ENCODE assay signal across 8 mouse cellular contexts in the genomic region with DNA sequence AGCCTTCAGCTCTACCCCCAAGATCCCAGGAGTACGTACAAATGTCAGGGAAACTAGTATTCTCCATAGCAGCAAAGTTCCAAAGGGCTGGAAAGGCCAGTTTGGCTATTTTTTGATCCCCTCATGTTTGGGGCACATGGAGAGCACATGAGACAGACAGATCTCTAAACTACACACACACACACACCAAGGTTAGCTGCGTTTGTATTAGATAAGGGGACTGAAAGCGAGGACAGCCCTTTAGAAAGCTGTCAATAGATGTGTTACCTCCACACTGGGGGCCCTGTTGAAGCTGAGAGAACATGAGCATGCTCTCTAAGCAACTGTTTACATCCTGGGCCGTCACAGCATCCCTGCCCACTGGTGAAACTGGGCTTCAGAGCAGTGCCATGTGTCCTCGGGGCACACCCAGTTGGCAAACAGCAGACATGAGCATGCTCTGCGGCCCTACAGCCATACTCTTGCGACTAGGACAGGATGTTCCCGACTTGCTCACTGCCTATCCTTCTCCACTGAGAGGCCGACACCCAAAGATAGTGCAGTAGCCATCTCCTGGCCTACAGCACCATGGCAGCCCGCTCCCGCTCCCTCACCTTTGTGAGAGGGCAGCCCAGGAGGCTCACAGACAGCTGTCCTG. TPM values are rescaled to one million over a fixed set of nuclear protein-coding genes. Genes with fewer than 3 reads are reported as not detected.
DNase-seq lines count a peak whose midpoint lies in the region; ATAC-seq and TF ChIP-seq lines count a peak whose summit lies in the region.

No protein-coding gene starts in this region.

- no peaks in the 10 kb centered on the region for H3K9me3 ChIP-seq in embryonic facial prominence, embryonic 12.5 days
- H3K9me3 ChIP-seq in hindbrain, postnatal 0 days (ENCODE audit: low read length), result no peaks in the 10 kb centered on the region

- WGBS in embryonic facial prominence, embryonic 12.5 days, result 80% methylated on average over 11 of the region's 11 CpGs
- WGBS in hindbrain, postnatal 0 days, result 79% methylated on average over 11 of the region's 11 CpGs

- no peaks in the 10 kb centered on the region for H3K27me3 ChIP-seq in embryonic facial prominence, embryonic 12.5 days
- H3K27me3 ChIP-seq in hindbrain, postnatal 0 days (ENCODE audit: insufficient read depth, low read length), result no peaks in the 10 kb centered on the region

- H3K4me2 ChIP-seq in embryonic facial prominence, embryonic 12.5 days (replicated peaks), result no peak overlapping the region
- H3K4me2 ChIP-seq in hindbrain, postnatal 0 days (ENCODE audit: low read depth, low read length), result no peak overlapping the region

- H3K4me3 ChIP-seq in layer of hippocampus, adult 2 months, result no peak overlapping the region
- H3K4me3 ChIP-seq in embryonic facial prominence, embryonic 12.5 days, result no peak overlapping the region
- no peak overlapping the region for H3K4me3 ChIP-seq in hindbrain, postnatal 0 days (ENCODE audit: low read length)

- no peak for TF ChIP-seq CTCF in layer of hippocampus, adult 2 months (conservative IDR thresholded peaks at IDR 0.05)
- TF ChIP-seq CTCF in hindbrain, postnatal 0 days (IDR thresholded peaks at IDR 0.05; ENCODE audit: low read depth), result no peak

- no peak for ATAC-seq in embryonic facial prominence, embryonic 12.5 days (ENCODE audit: insufficient number of reproducible peaks, insufficient read depth, low FRiP score, low TSS enrichment)
- ATAC-seq in hindbrain, postnatal 0 days, result no peak
- ATAC-seq in megakaryocyte-erythroid progenitor cell, adult 5-6 weeks (replicated peaks; ENCODE audit: low FRiP score, low TSS enrichment, poor library complexity, severe bottlenecking), result peak; percentile 69

- H3K9ac ChIP-seq in embryonic facial prominence, embryonic 12.5 days, result no peak overlapping the region
- H3K9ac ChIP-seq in hindbrain, postnatal 0 days (replicated peaks; ENCODE audit: low read length), result no peak overlapping the region

- peaks cover 15% of the 10 kb centered on the region; the same call in 1 of the 2 replicates for H3K36me3 ChIP-seq in embryonic facial prominence, embryonic 12.5 days
- H3K36me3 ChIP-seq in hindbrain, postnatal 0 days (ENCODE audit: insufficient read depth, low read length), result peaks cover 3% of the 10 kb centered on the region

- no peak for DNase-seq in layer of hippocampus, adult 2 months (ENCODE audit: low spot score in 2 of 2)
- no peak for DNase-seq in layer of hippocampus, adult 9-10 months (ENCODE audit: low spot score)
- DNase-seq in hindbrain, postnatal 0 days (ENCODE audit: low spot score), result no peak
- DNase-seq in right cerebral cortex, postnatal 36 days (ENCODE audit: low spot score in 2 of 2), result no peak
- DNase-seq in spleen, adult 12 weeks (ENCODE audit: low spot score), result no peak
- no peak for DNase-seq in urinary bladder, postnatal 10 days (ENCODE audit: low spot score)

- H3K4me1 ChIP-seq in embryonic facial prominence, embryonic 12.5 days, result peaks cover 22% of the 10 kb centered on the region
- H3K4me1 ChIP-seq in hindbrain, postnatal 0 days (ENCODE audit: insufficient read depth, low read length), result no peaks in the 10 kb centered on the region; the same call in 1 of the 2 replicates

- H3K27ac ChIP-seq in layer of hippocampus, adult 2 months, result peak overlapping the region; percentile 80
- 0 out of 2 replicates have a peak overlapping the region, but pooled peaks have one; percentile 50 for H3K27ac ChIP-seq in embryonic facial prominence, embryonic 12.5 days
- H3K27ac ChIP-seq in hindbrain, postnatal 0 days, result 0 out of 2 replicates have a peak overlapping the region, but pooled peaks have one; percentile 5

RNA-seq across cellular contexts. Expression of gene Fam53b, which starts 47.3 kb away (rescaled TPM):
- 10 to 100 TPM; 42.3 to 54.8 TPM for total RNA-seq in layer of hippocampus, adult 2 months (2021)
- 23.6 and 27.0 TPM in 2 replicates for polyA plus RNA-seq in embryonic facial prominence, embryonic 12.5 days (2016; fragmentation: Nextera tagmentation; extraction: Ambion mirVana)
- 20.9 and 21.0 TPM in 2 replicates for total RNA-seq in hindbrain, postnatal 0 days (2014; rRNA removed)
- 10.2 and 12.9 TPM in 2 replicates for polyA plus RNA-seq in hindbrain, postnatal 0 days (2015; fragmentation: Nextera tagmentation; extraction: Ambion mirVana)
- total RNA-seq in megakaryocyte-erythroid progenitor cell, adult 5-6 weeks (2014; fragmentation: Nextera tagmentation), result 47.0 and 61.6 TPM in 2 replicates
- 11.5 and 21.2 TPM in 2 replicates for total RNA-seq in megakaryocyte-erythroid progenitor cell, adult 5-6 weeks (2017)

Comparison
In these comparisons a context has a peak if more than half of its experiments do, and no peak if none do; other contexts are left out.
1. H3K27ac ChIP-seq: peak in every context shown above with its lines; median percentile 80 in layer of hippocampus, adult 2 months; 50 in embryonic facial prominence, embryonic 12.5 days; 5 in hindbrain, postnatal 0 days.